Mouse (Mus musculus): ENCODE measurements at regions not wholly inside any gene's neighbourhood (a gene's known extent, or its start where the extent isn't known, plus 50 kb on each side); places are given as distances from the start of the nearest gene placed in this dataset.

DNA sequence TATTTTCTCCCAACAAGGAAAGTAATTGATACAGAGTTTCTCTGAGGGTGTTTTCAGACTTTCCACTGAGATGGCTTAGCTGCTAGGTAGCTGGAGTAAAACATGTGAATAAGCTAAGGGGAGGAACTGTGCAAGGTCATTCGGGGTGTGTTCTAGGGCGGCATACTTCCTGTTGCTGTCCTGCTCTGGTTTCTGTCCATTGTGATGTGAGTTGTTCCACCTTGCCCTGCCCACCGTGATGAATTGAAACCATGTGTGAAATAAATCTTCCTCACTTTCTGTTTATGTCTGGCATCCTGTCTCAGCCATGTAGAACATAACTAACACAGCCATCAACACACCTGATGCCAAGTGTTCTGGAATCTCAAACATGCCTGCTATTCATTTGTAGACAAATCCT lies 472.6 kb upstream of the Nrp1 start:
- TF ChIP-seq MAX (IDR thresholded peaks at IDR 0.05; ENCODE audit: low read depth) = no peak
- no peak for TF ChIP-seq TCF12 (IDR thresholded peaks at IDR 0.05; ENCODE audit: insufficient read depth, poor library complexity, severe bottlenecking)
- TF ChIP-seq POLR2A (IDR thresholded peaks at IDR 0.05; ENCODE audit: insufficient read length, low read depth) = no peak
- TF ChIP-seq USF1 (IDR thresholded peaks at IDR 0.05; ENCODE audit: low read depth) = no peak
- no peak for TF ChIP-seq MYOD1 (IDR thresholded peaks at IDR 0.05; ENCODE audit: control insufficient read depth in 1 of 3, insufficient read length in 2 of 3, low read depth in 2 of 3)

Data from myocyte (in vitro differentiated cells).